In the genomic region with DNA sequence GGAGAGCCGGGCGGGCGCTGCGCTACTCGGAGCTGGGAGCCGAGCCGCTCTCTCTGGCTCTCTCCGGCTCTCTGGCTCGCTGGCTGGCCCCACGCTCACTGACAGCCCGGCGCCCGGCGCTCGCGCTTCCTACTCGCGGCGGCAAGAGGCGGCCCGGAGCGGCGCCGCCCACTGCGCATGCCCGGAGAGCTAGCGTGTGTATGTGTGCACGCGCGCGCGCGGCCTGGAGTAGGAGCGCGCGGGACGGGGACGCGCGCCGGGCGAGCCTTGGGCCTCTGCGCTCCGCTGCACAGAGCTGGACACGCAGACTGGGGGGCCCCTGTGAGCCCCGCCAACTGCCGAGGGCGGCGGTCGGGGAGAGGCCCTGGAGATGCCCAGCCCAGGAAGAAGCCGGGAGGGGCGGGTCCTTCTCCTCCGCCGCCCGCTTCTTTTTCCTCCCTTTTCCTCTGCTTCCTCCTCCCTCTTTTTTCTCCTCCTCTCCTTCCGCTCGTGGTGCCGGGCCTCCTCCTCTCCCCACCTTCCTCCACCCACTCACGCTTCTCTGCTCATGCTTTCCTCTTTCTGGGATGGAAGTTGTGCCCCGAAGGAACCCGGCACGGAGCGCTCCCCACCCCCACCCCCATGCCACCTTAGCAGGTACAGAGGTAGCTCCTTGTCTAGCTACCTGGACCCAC, we compare ENCODE assay signal across 8 mouse cellular contexts. TPM values are rescaled to one million over a fixed set of nuclear protein-coding genes. Genes with fewer than 3 reads are reported as not detected.
DNase-seq lines count a peak whose midpoint lies in the region; ATAC-seq and TF ChIP-seq lines count a peak whose summit lies in the region.

A gene (minus strand): TSS at position 140 of the 674 bp plus-strand sequence.

- peak within 1 kb of the TSS; percentile 81 for H3K9ac ChIP-seq in CH12.LX (ENCODE audit: insufficient read depth, low read depth)
- H3K9ac ChIP-seq in forebrain, embryonic 13.5 days, result peak within 1 kb of the TSS; percentile 88
- H3K9ac ChIP-seq in liver, embryonic 15.5 days, result peak within 1 kb of the TSS; percentile 63
- peak within 1 kb of the TSS; percentile 75 for H3K9ac ChIP-seq in neural tube, embryonic 11.5 days (ENCODE audit: low read length)
- H3K9ac ChIP-seq in stomach, embryonic 16.5 days (ENCODE audit: low read length), result peak within 1 kb of the TSS; percentile 87

- peaks cover 30% of the 10 kb centered on the region for H3K79me2 ChIP-seq in CH12.LX (replicated peaks; ENCODE audit: control insufficient read depth, extremely low read depth, insufficient read depth, poor library complexity, severe bottlenecking)

- peak; percentile 93 for DNase-seq in CH12.LX (ENCODE audit: extremely low read depth)
- DNase-seq in c-Kit-positive CD71-negative TER-119-negative erythroid progenitor cells, embryonic 14.5 days (ENCODE audit: low read depth), result peak; percentile 78
- peak; percentile 95 to 96 for DNase-seq in heart, postnatal 10 days
- peak; percentile 96 to 98 for DNase-seq in kidney, postnatal 4 days
- DNase-seq in neural tube, embryonic 11.5 days (ENCODE audit: low spot score), result peak; percentile 98

- WGBS in forebrain, embryonic 13.5 days, result 0% methylated on average over 43 of the region's 63 CpGs
- under 1% methylated on average over 56 of the region's 63 CpGs for WGBS in liver, embryonic 15.5 days (ENCODE audit: insufficient replicate concordance)
- WGBS in neural tube, embryonic 11.5 days, result under 1% methylated on average over 54 of the region's 63 CpGs
- WGBS in stomach, embryonic 16.5 days, result under 1% methylated on average over 56 of the region's 63 CpGs

- peaks cover 3 to 12% of the 10 kb centered on the region in 2 experiments for H3K36me3 ChIP-seq in CH12.LX (replicated peaks in 1 of 2; ENCODE audit: control insufficient read depth in 1 of 2, insufficient read depth in 1 of 2, low read length in 1 of 2)
- H3K36me3 ChIP-seq in forebrain, embryonic 13.5 days (ENCODE audit: poor library complexity, severe bottlenecking), result no peaks in the 10 kb centered on the region
- H3K36me3 ChIP-seq in liver, embryonic 15.5 days (replicated peaks), result no peaks in the 10 kb centered on the region
- no peaks in the 10 kb centered on the region for H3K36me3 ChIP-seq in neural tube, embryonic 11.5 days (ENCODE audit: control insufficient read depth, insufficient read depth, low read length)
- no peaks in the 10 kb centered on the region for H3K36me3 ChIP-seq in stomach, embryonic 16.5 days (ENCODE audit: control insufficient read depth, insufficient read depth, low read length)

- dilution Hi-C loops in CH12.LX (cut with MboI; ENCODE audit: extremely low pct_ligation_motif_present, extremely low pct_unique_long_range_greater_than_20kb, low sequenced_read_pairs), result no loop called here

- peak within 1 kb of the TSS; percentile 86 for H3K4me2 ChIP-seq in CH12.LX (ENCODE audit: insufficient read depth, low read depth, poor library complexity, severe bottlenecking)
- peak within 1 kb of the TSS; percentile 100 for H3K4me2 ChIP-seq in forebrain, embryonic 13.5 days
- H3K4me2 ChIP-seq in liver, embryonic 15.5 days, result peak within 1 kb of the TSS; percentile 87
- peak within 1 kb of the TSS; percentile 100 for H3K4me2 ChIP-seq in neural tube, embryonic 11.5 days (ENCODE audit: low read depth)
- H3K4me2 ChIP-seq in stomach, embryonic 16.5 days (ENCODE audit: low read depth, low read length), result peak within 1 kb of the TSS; percentile 99

- no peak for TF ChIP-seq CTCF in CH12.LX (conservative IDR thresholded peaks at IDR 0.05 in 1 of 2, IDR thresholded peaks at IDR 0.05 in 1 of 2; ENCODE audit: low read depth in 2 of 2, low read length in 2 of 2)

- peak within 1 kb of the TSS; percentile 6; the same call in 1 of the 2 replicates for H3K27ac ChIP-seq in CH12.LX (ENCODE audit: insufficient read depth, low read depth)
- peak within 1 kb of the TSS; percentile 85 for H3K27ac ChIP-seq in forebrain, embryonic 13.5 days
- H3K27ac ChIP-seq in liver, embryonic 15.5 days (replicated peaks), result no peak within 1 kb of the TSS
- peak within 1 kb of the TSS; percentile 64 for H3K27ac ChIP-seq in neural tube, embryonic 11.5 days (ENCODE audit: low read depth, low read length)
- H3K27ac ChIP-seq in stomach, embryonic 16.5 days (ENCODE audit: low read length), result peak within 1 kb of the TSS; percentile 84

- no peaks in the 10 kb centered on the region for H3K27me3 ChIP-seq in CH12.LX (replicated peaks)
- peaks cover 13% of the 10 kb centered on the region for H3K27me3 ChIP-seq in forebrain, embryonic 13.5 days
- H3K27me3 ChIP-seq in liver, embryonic 15.5 days, result peaks cover 48% of the 10 kb centered on the region
- H3K27me3 ChIP-seq in neural tube, embryonic 11.5 days (ENCODE audit: control insufficient read depth, insufficient read depth, low read length), result peaks cover 8% of the 10 kb centered on the region; the same call in 1 of the 2 replicates
- no peaks in the 10 kb centered on the region for H3K27me3 ChIP-seq in stomach, embryonic 16.5 days (ENCODE audit: control insufficient read depth, insufficient read depth, low read length)

- peak; percentile 87 for TF ChIP-seq POLR2A in CH12.LX (IDR thresholded peaks at IDR 0.05; ENCODE audit: low read depth, low read length)

- no peaks in the 10 kb centered on the region for H3K9me3 ChIP-seq in CH12.LX (replicated peaks; ENCODE audit: low read length)
- no peaks in the 10 kb centered on the region for H3K9me3 ChIP-seq in forebrain, embryonic 13.5 days (replicated peaks)
- H3K9me3 ChIP-seq in liver, embryonic 15.5 days (replicated peaks), result no peaks in the 10 kb centered on the region
- no peaks in the 10 kb centered on the region for H3K9me3 ChIP-seq in neural tube, embryonic 11.5 days (ENCODE audit: control insufficient read depth, low read length)
- no peaks in the 10 kb centered on the region for H3K9me3 ChIP-seq in stomach, embryonic 16.5 days (replicated peaks; ENCODE audit: control insufficient read depth, low read length)

- peak; percentile 96 for ATAC-seq in forebrain, embryonic 13.5 days
- peak; percentile 92 for ATAC-seq in liver, embryonic 15.5 days (ENCODE audit: insufficient read depth)
- ATAC-seq in neural tube, embryonic 11.5 days (ENCODE audit: insufficient read depth, low FRiP score, low TSS enrichment), result peak; percentile 93
- ATAC-seq in stomach, embryonic 16.5 days (ENCODE audit: insufficient read depth, low FRiP score), result peak; percentile 93

- in situ Hi-C loops in CH12.LX (cut with MboI; ENCODE audit: low pct_ligation_motif_present, low pct_unique_long_range_greater_than_20kb, low sequenced_read_pairs), result no loop called here

- peaks cover 2 to 25% of the 10 kb centered on the region in 2 experiments for H3K4me1 ChIP-seq in CH12.LX (ENCODE audit: control insufficient read depth in 1 of 2, insufficient read depth in 2 of 2)
- H3K4me1 ChIP-seq in forebrain, embryonic 13.5 days, result peaks cover 27% of the 10 kb centered on the region
- H3K4me1 ChIP-seq in liver, embryonic 15.5 days (replicated peaks), result peaks cover 24% of the 10 kb centered on the region
- peaks cover 7% of the 10 kb centered on the region for H3K4me1 ChIP-seq in neural tube, embryonic 11.5 days (ENCODE audit: control insufficient read depth, insufficient read depth, low read length)
- peaks cover 11% of the 10 kb centered on the region for H3K4me1 ChIP-seq in stomach, embryonic 16.5 days (ENCODE audit: control insufficient read depth, insufficient read depth, low read length)

- no peak for TF ChIP-seq RAD21 in CH12.LX (IDR thresholded peaks at IDR 0.05; ENCODE audit: low read depth, low read length)

- peak within 1 kb of the TSS; percentile 91 to 95 (median 94) for H3K4me3 ChIP-seq in CH12.LX (replicated peaks in 1 of 3; ENCODE audit: low read depth in 2 of 3, low read length in 2 of 3, poor library complexity in 1 of 3)
- peak within 1 kb of the TSS; percentile 75 for H3K4me3 ChIP-seq in forebrain, embryonic 13.5 days
- H3K4me3 ChIP-seq in liver, embryonic 15.5 days (replicated peaks), result peak within 1 kb of the TSS; percentile 69
- peak within 1 kb of the TSS; percentile 76 for H3K4me3 ChIP-seq in neural tube, embryonic 11.5 days (ENCODE audit: low read depth, low read length)
- H3K4me3 ChIP-seq in stomach, embryonic 16.5 days (replicated peaks; ENCODE audit: low read length), result peak within 1 kb of the TSS; percentile 89

- intact Hi-C loops in heart, postnatal 10 days (cut with DNase I), result loop anchor here (2.0 to 5.0 kb wide), 3 partner anchors 33 to 127 kb away; no protein-coding TSS in a partner anchor

- TF ChIP-seq EP300 in CH12.LX (IDR thresholded peaks at IDR 0.05; ENCODE audit: low read length), result no peak

TF ChIP-seq in CH12.LX, 34 proteins besides CTCF, POLR2A, EP300 and RAD21 (continues in another document):
- TF ChIP-seq MXI1 (IDR thresholded peaks at IDR 0.05; ENCODE audit: low read depth, low read length), result peak; percentile 85
- TF ChIP-seq TCF12 (IDR thresholded peaks at IDR 0.05; ENCODE audit: low read depth, low read length), result peak; percentile 93
- TF ChIP-seq MYC (IDR thresholded peaks at IDR 0.05; ENCODE audit: low read depth, low read length), result no peak
- TF ChIP-seq IRF4 (IDR thresholded peaks at IDR 0.05; ENCODE audit: low read depth, low read length), result peak; percentile 57; the same call in 1 of the 2 replicates
- peak; percentile 98 for TF ChIP-seq NRF1 (IDR thresholded peaks at IDR 0.05; ENCODE audit: low read depth, low read length)
- no peak for TF ChIP-seq GABPA (IDR thresholded peaks at IDR 0.05; ENCODE audit: insufficient replicate concordance, low read depth, low read length)
- TF ChIP-seq ZMIZ1 (IDR thresholded peaks at IDR 0.05; ENCODE audit: low read depth, low read length), result peak; percentile 44; the same call in 1 of the 2 replicates
- peak; percentile 57; the same call in 1 of the 2 replicates for TF ChIP-seq TBP (conservative IDR thresholded peaks at IDR 0.05; ENCODE audit: low read depth, low read length)
- TF ChIP-seq UBTF (IDR thresholded peaks at IDR 0.05; ENCODE audit: low read depth, low read length), result peak; percentile 96; the same call in 1 of the 2 replicates
- peak; percentile 23; the same call in 1 of the 2 replicates for TF ChIP-seq MEF2A (IDR thresholded peaks at IDR 0.05; ENCODE audit: borderline replicate concordance, low read depth, low read length)
- peak; percentile 79 for TF ChIP-seq ELF1 (IDR thresholded peaks at IDR 0.05; ENCODE audit: low read depth, low read length)
- no peak for TF ChIP-seq ZC3H11A (IDR thresholded peaks at IDR 0.05; ENCODE audit: low read depth, low read length)
- peak; percentile 75 for TF ChIP-seq NELFE (IDR thresholded peaks at IDR 0.05; ENCODE audit: low read depth, low read length)

RNA-seq across cellular contexts. Expression of the gene that starts here (rescaled TPM):
- total RNA-seq in CH12.LX (2012; rRNA removed), result 40.0 and 40.7 TPM in 2 replicates
- 38.3 and 43.7 TPM in 2 replicates for total RNA-seq in CH12.LX (2014; rRNA removed)
- 105 and 107 TPM in 2 replicates for polyA plus RNA-seq in CH12.LX (2012; ENCODE audit: insufficient read length, low read depth)
- polyA plus RNA-seq in forebrain, embryonic 13.5 days (2015; fragmentation: Nextera tagmentation; extraction: Ambion mirVana), result 3.9 and 4.2 TPM in 2 replicates
- 10 to 100 TPM; 44.8 to 52.4 TPM for total RNA-seq in heart, postnatal 10 days (2021)
- 2.5 and 2.6 TPM in 2 replicates for polyA plus RNA-seq in liver, embryonic 15.5 days (2015; fragmentation: Nextera tagmentation; extraction: Ambion mirVana)
- 7.7 and 9.1 TPM in 2 replicates for polyA plus RNA-seq in neural tube, embryonic 11.5 days (2014; fragmentation: Nextera tagmentation; extraction: Ambion mirVana)
- 6.5 and 6.9 TPM in 2 replicates for polyA plus RNA-seq in stomach, embryonic 16.5 days (2015; fragmentation: Nextera tagmentation; extraction: Ambion mirVana)

Comparison
In these comparisons a context has a peak if more than half of its experiments do, and no peak if none do; other contexts are left out.
1. RNA of the gene that starts here (polyA plus RNA-seq): 105 to 107 TPM in CH12.LX; 7.7 to 9.1 TPM in neural tube, embryonic 11.5 days, 6.5 to 6.9 TPM in stomach, embryonic 16.5 days, 3.9 to 4.2 TPM in forebrain, embryonic 13.5 days and 2.5 to 2.6 TPM in liver, embryonic 15.5 days; every median in the first group is over 10 times any median in the second.
2. Peak in every context shown above with its lines, with median percentiles within 50 percentile points of each other: DNase-seq, H3K4me2 ChIP-seq, H3K4me3 ChIP-seq, H3K9ac ChIP-seq and ATAC-seq.